18 mouse cellular contexts compared by ENCODE assay signal in the genomic region with DNA sequence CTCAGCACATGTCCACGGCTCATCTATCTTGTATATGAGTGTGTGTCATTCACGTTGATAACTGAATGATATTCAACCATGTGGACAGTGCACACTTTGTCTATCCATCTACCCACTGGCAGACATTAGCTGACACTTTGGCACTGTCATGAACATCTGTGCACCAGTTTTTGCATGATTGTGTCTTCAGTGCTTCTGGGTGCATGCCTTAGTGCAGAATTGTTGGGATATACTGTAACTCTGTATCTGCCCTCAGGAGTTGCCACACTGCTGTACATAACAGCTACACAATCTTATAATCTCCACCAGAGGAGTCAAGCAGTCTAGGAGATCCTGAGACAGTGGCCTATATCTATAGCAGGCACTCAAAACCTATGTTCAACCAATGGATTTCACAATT.
"Had no signal": no experiment of that assay in that cellular context is flagged by ENCODE, and none has a peak within 500 bp of the region (broad histone marks: within the 10 kb centered on the region; RNA-seq: fewer than 3 reads in every experiment).

No protein-coding gene starts in this region.

- DNase-seq: lung, adult 18-20 months; lung, embryonic 14.5 days; lung, postnatal 10 days; lung, postnatal 4 days; midbrain, embryonic 14.5 days; right cerebral cortex, postnatal 14 days; right cerebral cortex, postnatal 4 days; spleen, adult 18-20 months; thymus, adult 18-20 months; thymus, postnatal 14 days; thymus, postnatal 36 days had no signal

- H3K9ac ChIP-seq: liver, embryonic 15.5 days; lung, embryonic 14.5 days; midbrain, embryonic 12.5 days; neural tube, embryonic 13.5 days had no signal

- H3K27ac ChIP-seq: liver, embryonic 15.5 days; midbrain, embryonic 10.5 days; midbrain, embryonic 12.5 days; neural tube, embryonic 13.5 days had no signal

- ATAC-seq: midbrain, embryonic 16.5 days had no signal

- H3K27me3 ChIP-seq: liver, embryonic 15.5 days; midbrain, embryonic 12.5 days; neural tube, embryonic 13.5 days had no signal

- H3K4me3 ChIP-seq: liver, embryonic 15.5 days; midbrain, embryonic 10.5 days; midbrain, embryonic 12.5 days; myocyte; neural tube, embryonic 13.5 days had no signal

- H3K36me3 ChIP-seq: liver, embryonic 15.5 days; midbrain, embryonic 10.5 days; midbrain, embryonic 12.5 days; neural tube, embryonic 13.5 days had no signal

- H3K9me3 ChIP-seq: liver, embryonic 15.5 days; midbrain, embryonic 10.5 days; midbrain, embryonic 12.5 days; neural tube, embryonic 13.5 days had no signal

- H3K4me1 ChIP-seq: midbrain, embryonic 10.5 days; midbrain, embryonic 12.5 days had no signal

- H3K4me2 ChIP-seq: liver, embryonic 11.5 days; liver, embryonic 15.5 days; lung, embryonic 14.5 days; midbrain, embryonic 12.5 days; neural tube, embryonic 13.5 days had no signal
